Mouse (Mus musculus) embryonic facial prominence, embryonic 15.5 days (tissue): ENCODE data around the gene Ddi2. TPM values are rescaled to one million over a fixed set of nuclear protein-coding genes. Genes with fewer than 3 reads are reported as not detected.

ENCODE experiments used
- ATAC-seq: fragments of 200-750 bp; cut with Nextera tagmentation; 2 replicates; pipeline ENCODE4 v1.8.0; 2017; ENCODE audit warnings: low read depth, moderate TSS enrichment; ENCODE audit not compliant: insufficient number of reproducible peaks, low FRiP score, low TSS enrichment
- H3K27ac ChIP-seq: fragments of 300-500 bp; sonication (generic); replicated peaks from 2 replicates; pipeline ENCODE4 v1.5.1; 2015; ENCODE audit warnings: mild to moderate bottlenecking, inconsistent platforms
- H3K27me3 ChIP-seq: fragments of 300-500 bp; sonication (generic); 2 replicates; pipeline ENCODE4 v1.6.1; 2015; ENCODE audit warnings: inconsistent platforms
- H3K36me3 ChIP-seq: fragments of 300-500 bp; sonication (generic); 2 replicates; pipeline ENCODE4 v1.6.1; 2015; ENCODE audit warnings: mild to moderate bottlenecking, inconsistent platforms
- H3K4me1 ChIP-seq: fragments of 300-500 bp; sonication (generic); 2 replicates; pipeline ENCODE4 v1.6.1; 2015; ENCODE audit warnings: inconsistent platforms
- H3K4me2 ChIP-seq: fragments of 300-500 bp; sonication (generic); replicated peaks from 2 replicates; pipeline ENCODE4 v1.6.1; 2015; ENCODE audit warnings: mild to moderate bottlenecking, inconsistent platforms
- H3K4me3 ChIP-seq: fragments of 300-500 bp; sonication (generic); replicated peaks from 2 replicates; pipeline ENCODE4 v1.5.1; 2015; ENCODE audit warnings: mild to moderate bottlenecking, inconsistent platforms
- H3K9ac ChIP-seq: fragments of 300-500 bp; sonication (generic); 2 replicates; pipeline ENCODE4 v1.6.1; 2015; ENCODE audit warnings: inconsistent platforms
- H3K9me3 ChIP-seq: fragments of 300-500 bp; sonication (generic); replicated peaks from 2 replicates; pipeline ENCODE4 v1.6.1; 2016; ENCODE audit warnings: inconsistent platforms
- WGBS: fragments of 180-500 bp; shearing (Covaris S2); methylation state at CpG from one replicate; pipeline ENCODE4 v1.1.7; 2015; 5-methylcytosine and 5-hydroxymethylcytosine counted together
- polyA plus RNA-seq: library from polyadenylated mRNA; unstranded; fragments of >200 nt; fragmentation: Nextera tagmentation; extraction: Ambion mirVana; gene quantifications from 2 replicates; pipeline ENCODE4 v1.2.1, GENCODE M21; 2015

Gene Ddi2
- polyA plus RNA-seq, 1 experiment from 2014 or later, result 25.2 TPM

DNA sequence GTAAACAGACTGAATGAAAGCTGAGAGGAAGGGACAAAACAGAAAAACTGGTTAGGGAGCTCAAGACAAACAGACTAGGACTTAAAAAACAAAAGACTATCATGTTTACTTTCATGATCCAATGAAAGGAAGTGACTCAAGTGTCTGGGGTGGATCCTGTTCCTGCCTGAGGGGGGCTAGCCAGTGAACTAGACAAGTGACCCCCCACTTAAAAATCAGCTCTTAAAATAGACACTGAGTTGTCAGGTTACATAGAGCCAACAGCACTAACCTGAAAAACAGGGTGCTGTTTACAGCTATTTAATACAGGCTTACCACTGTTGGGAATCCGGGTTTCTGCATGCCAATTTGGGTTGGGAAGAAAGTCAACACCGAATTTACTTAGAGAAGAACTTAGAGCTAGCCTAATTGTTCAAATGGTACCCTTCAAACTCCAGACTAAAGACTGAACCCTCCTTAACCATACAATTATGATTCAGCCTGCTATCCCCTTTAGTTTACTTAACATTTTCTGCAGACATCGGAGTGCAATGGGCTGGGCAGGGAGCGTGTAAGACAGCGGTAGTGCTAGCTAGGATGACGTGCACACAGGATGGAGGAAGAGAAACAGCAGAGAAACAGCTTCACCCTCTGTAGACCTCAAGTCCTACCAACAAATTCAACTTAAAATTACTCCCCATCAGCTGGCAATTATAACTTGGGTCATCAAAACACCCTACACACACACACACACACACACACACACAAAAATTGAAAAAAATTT lies 2.3 kb downstream of the Ddi2 start:
- Histone ChIP-seq H3K4me3 (peak overlapping the region; percentile 92), H3K27me3 (no peaks in the 10 kb centered on the region), H3K36me3 (peaks cover 12% of the 10 kb centered on the region; the same call in 1 of the 2 replicates), H3K9ac (no peak overlapping the region), H3K9me3 (no peaks in the 10 kb centered on the region), H3K4me2 (peak overlapping the region; percentile 77), H3K4me1 (peaks cover 34% of the 10 kb centered on the region), H3K27ac (peak overlapping the region; percentile 97)
- 52% methylated on average over 6 of the region's 6 CpGs for WGBS
- no peak; the same call in 1 of the 2 replicates for ATAC-seq

- Histone ChIP-seq H3K27me3 (no peaks in the 10 kb centered on the region), H3K4me1 (peaks cover 42% of the 10 kb centered on the region), H3K9me3 (no peaks in the 10 kb centered on the region), H3K4me3 (no peak overlapping the region), H3K27ac (no peak overlapping the region; the same call in 1 of the 2 replicates), H3K9ac (no peak overlapping the region), H3K36me3 (peaks cover 12% of the 10 kb centered on the region; the same call in 1 of the 2 replicates), H3K4me2 (no peak overlapping the region)
- no peak for ATAC-seq
- 73% methylated on average over 1 of the region's 1 CpGs for WGBS
Observed at GRCm38 (mm10) chr4:141719304-141719703, 3.9 kb downstream of the Ddi2 start.

- peaks cover 20% of the 10 kb centered on the region for H3K36me3 ChIP-seq
- H3K4me2 ChIP-seq, result no peak overlapping the region
- ATAC-seq, result no peak
- H3K27me3 ChIP-seq, result no peaks in the 10 kb centered on the region
- no peak overlapping the region for H3K27ac ChIP-seq
- H3K9me3 ChIP-seq, result no peaks in the 10 kb centered on the region
- no peak overlapping the region for H3K4me3 ChIP-seq
- WGBS, result 72% methylated on average over 4 of the region's 4 CpGs
- peaks cover 36% of the 10 kb centered on the region for H3K4me1 ChIP-seq
- H3K9ac ChIP-seq, result no peak overlapping the region
Observed at GRCm38 (mm10) chr4:141717633-141718032, 5.6 kb downstream of the Ddi2 start.

DNA sequence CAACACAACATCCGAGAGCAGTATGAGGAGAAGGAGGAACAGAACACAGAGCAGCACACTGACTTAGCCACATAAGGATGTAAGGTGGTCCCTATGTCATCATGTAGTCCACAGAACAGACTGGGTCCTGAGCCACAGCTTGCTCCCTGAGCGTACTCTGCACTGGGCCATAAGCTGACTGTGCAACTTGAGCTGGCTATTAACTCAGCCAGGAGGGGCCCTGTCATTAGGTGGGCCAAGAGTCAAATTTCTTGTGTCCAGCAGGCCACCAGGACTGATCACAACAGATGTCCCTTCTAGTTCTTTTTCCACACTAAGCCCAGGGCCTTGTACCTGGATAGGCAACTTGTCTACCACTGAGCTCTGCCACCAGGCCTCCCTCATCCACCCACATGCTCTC lies 8.2 kb downstream of the Ddi2 start:
- Histone ChIP-seq H3K4me2 (no peak overlapping the region), H3K4me3 (no peak overlapping the region), H3K9ac (no peak overlapping the region), H3K27me3 (no peaks in the 10 kb centered on the region), H3K4me1 (peaks cover 13% of the 10 kb centered on the region), H3K36me3 (peaks cover 43% of the 10 kb centered on the region), H3K27ac (no peak overlapping the region; the same call in 1 of the 2 replicates), H3K9me3 (no peaks in the 10 kb centered on the region)
- peak; percentile 50; the same call in 1 of the 2 replicates for ATAC-seq
- 37% methylated on average over 2 of the region's 2 CpGs for WGBS

GRCm38 (mm10) chr4:141713598-141714142 lies 9.5 kb downstream of the Ddi2 start:
- WGBS, result 83% methylated on average over 5 of the region's 5 CpGs
- no peaks in the 10 kb centered on the region for H3K27me3 ChIP-seq
- H3K4me2 ChIP-seq, result no peak overlapping the region
- peaks cover 8% of the 10 kb centered on the region for H3K4me1 ChIP-seq
- peaks cover 56% of the 10 kb centered on the region for H3K36me3 ChIP-seq
- H3K9me3 ChIP-seq, result no peaks in the 10 kb centered on the region
- H3K9ac ChIP-seq, result no peak overlapping the region
- no peak overlapping the region for H3K27ac ChIP-seq
- H3K4me3 ChIP-seq, result no peak overlapping the region
- no peak for ATAC-seq

DNA sequence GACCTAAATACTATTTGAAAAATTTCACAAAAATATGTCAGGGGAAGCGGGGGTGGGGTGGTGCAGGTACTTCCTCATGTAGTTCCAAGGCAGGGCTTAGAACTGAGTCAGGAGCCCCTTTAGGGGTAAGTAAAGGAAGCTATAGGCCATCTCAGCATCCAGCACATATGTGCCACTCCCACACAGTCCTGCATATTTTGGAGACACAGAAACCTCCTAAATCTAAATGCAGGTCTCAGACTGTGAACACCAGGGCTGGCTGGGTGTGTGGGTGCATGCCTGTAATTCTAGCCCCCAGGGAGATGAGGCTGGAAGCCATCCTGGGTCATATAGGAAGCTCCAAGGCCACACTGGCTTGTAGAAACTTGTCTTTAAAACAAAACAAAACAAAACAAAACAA lies 12.0 kb downstream of the Ddi2 start:
- Histone ChIP-seq H3K27ac (no peak overlapping the region), H3K4me1 (peaks cover 8% of the 10 kb centered on the region), H3K9me3 (no peaks in the 10 kb centered on the region), H3K4me2 (no peak overlapping the region), H3K36me3 (peaks cover 69% of the 10 kb centered on the region), H3K27me3 (no peaks in the 10 kb centered on the region), H3K4me3 (no peak overlapping the region), H3K9ac (no peak overlapping the region)
- ATAC-seq, result no peak
- 95% methylated on average over 1 of the region's 1 CpGs for WGBS

DNA sequence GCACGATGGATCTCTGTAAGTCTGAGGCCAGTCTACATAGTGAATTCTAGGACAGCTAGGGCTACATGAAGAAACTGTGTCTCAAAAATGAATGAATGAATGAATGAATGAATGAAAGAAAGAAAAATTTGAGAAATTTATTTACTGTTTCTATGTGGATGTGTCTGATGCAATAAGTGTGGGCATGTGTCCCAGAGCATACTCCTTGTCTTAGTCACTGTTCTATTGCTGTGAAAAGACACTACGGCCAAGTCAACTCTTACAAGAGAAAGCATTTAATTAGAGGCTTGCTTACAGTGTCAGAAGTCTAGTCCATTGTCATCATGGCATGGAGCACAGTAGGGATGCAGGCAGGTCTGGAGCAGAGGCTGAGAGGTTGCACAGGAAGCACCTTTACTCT lies 14.2 kb downstream of the Ddi2 start:
- no peaks in the 10 kb centered on the region for H3K9me3 ChIP-seq
- H3K4me1 ChIP-seq, result no peaks in the 10 kb centered on the region
- no peak overlapping the region for H3K9ac ChIP-seq
- no peaks in the 10 kb centered on the region for H3K27me3 ChIP-seq
- WGBS, result 92% methylated on average over 2 of the region's 2 CpGs
- H3K36me3 ChIP-seq, result peaks cover 92% of the 10 kb centered on the region
- H3K27ac ChIP-seq, result no peak overlapping the region
- no peak overlapping the region for H3K4me2 ChIP-seq
- no peak for ATAC-seq
- H3K4me3 ChIP-seq, result no peak overlapping the region

GRCm38 (mm10) chr4:141708005-141708404 lies 15.2 kb downstream of the Ddi2 start:
- no peak overlapping the region for H3K4me3 ChIP-seq
- H3K9ac ChIP-seq, result no peak overlapping the region
- peaks cover 95% of the 10 kb centered on the region for H3K36me3 ChIP-seq
- no peaks in the 10 kb centered on the region for H3K9me3 ChIP-seq
- H3K27ac ChIP-seq, result no peak overlapping the region
- no peak for ATAC-seq
- WGBS, result 86% methylated on average over 7 of the region's 7 CpGs
- H3K4me1 ChIP-seq, result no peaks in the 10 kb centered on the region
- H3K27me3 ChIP-seq, result no peaks in the 10 kb centered on the region
- H3K4me2 ChIP-seq, result no peak overlapping the region

GRCm38 (mm10) chr4:141705331-141705730 lies 17.9 kb downstream of the Ddi2 start:
- H3K9ac ChIP-seq, result no peak overlapping the region
- no peak overlapping the region for H3K27ac ChIP-seq
- no peak for ATAC-seq

DNA sequence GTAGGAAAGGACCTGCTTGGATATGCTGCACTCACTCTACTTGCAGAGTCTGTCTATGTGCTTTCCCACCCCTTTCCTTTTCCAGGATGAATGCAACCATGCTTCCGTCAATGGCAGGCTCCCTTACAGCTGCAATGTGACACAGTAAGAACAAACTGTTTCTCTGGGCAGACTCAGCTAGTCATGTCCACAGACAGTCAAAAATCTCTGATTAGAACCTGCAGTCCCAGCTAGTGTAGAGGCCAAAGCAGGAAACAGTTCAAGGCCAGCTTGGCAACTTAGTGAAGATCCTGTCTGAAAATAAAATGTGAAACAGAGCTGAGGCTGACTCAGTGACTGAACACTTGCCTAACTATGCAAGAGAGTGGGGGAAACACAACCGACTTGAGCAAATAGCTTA lies 18.6 kb downstream of the Ddi2 start:
- Histone ChIP-seq H3K4me2 (no peak overlapping the region), H3K9ac (no peak overlapping the region), H3K9me3 (no peaks in the 10 kb centered on the region), H3K27me3 (no peaks in the 10 kb centered on the region), H3K4me3 (no peak overlapping the region), H3K36me3 (peaks cover 95% of the 10 kb centered on the region), H3K27ac (no peak overlapping the region), H3K4me1 (no peaks in the 10 kb centered on the region)
- ATAC-seq, result no peak
- WGBS, result 86% methylated on average over 2 of the region's 2 CpGs

More at GRCm38 (mm10) chr4:141705331-141705730, 17.9 kb downstream of the Ddi2 start:
- H3K36me3 ChIP-seq, result peaks cover 92% of the 10 kb centered on the region
- no peaks in the 10 kb centered on the region for H3K4me1 ChIP-seq
- 59% methylated on average over 4 of the region's 4 CpGs for WGBS
- no peak overlapping the region for H3K4me3 ChIP-seq
- no peaks in the 10 kb centered on the region for H3K27me3 ChIP-seq
- no peak overlapping the region for H3K4me2 ChIP-seq
- no peaks in the 10 kb centered on the region for H3K9me3 ChIP-seq

DNA sequence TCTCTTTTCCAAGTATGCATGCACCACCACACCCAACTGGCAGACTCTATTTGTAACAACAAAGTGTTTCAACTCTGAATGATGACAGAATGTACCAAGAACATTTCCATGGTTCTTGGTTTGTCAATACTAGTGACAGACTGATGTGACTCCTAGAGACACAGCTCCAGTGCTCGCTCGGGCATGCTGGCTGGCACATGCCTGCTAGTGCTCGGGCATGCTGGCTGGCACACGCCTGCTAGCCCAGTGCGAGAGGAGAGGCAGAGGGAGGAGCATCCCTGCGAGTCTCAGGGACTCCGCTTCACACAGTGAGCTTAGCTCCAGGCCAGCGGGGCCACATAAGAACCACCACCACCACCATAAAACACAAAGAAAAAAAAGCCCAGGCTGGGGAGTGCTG lies 28.5 kb downstream of the Ddi2 start:
- H3K9ac ChIP-seq, result no peak overlapping the region
- no peaks in the 10 kb centered on the region for H3K4me1 ChIP-seq
- H3K4me3 ChIP-seq, result no peak overlapping the region
- no peaks in the 10 kb centered on the region for H3K9me3 ChIP-seq
- no peak overlapping the region for H3K27ac ChIP-seq
- 90% methylated on average over 8 of the region's 8 CpGs for WGBS
- H3K36me3 ChIP-seq, result peaks cover 91% of the 10 kb centered on the region
- H3K4me2 ChIP-seq, result no peak overlapping the region
- H3K27me3 ChIP-seq, result no peaks in the 10 kb centered on the region
- ATAC-seq, result no peak

DNA sequence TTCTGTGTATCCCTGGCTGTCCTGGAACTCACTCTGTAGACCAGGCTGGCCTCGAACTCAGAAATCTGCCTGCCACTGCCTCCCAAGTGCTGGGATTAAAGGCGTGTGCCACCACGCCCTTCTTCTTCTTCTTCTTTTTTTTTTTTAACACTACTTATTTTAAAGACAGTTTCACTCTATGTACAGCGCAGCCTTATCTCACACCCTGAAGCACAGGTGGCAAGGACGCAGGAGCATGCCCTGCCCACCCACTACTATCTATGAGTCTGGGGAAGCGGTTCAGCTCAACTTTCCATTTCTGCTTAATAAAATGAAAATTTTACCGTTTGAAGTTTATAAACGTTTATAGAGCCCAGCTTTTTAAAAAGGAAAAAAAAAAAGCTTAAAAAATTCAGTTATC lies 34.7 kb downstream of the Ddi2 start:
- Histone ChIP-seq H3K4me3 (no peak overlapping the region), H3K4me1 (no peaks in the 10 kb centered on the region), H3K27ac (no peak overlapping the region), H3K4me2 (no peak overlapping the region), H3K27me3 (no peaks in the 10 kb centered on the region), H3K36me3 (peaks cover 84% of the 10 kb centered on the region), H3K9me3 (no peaks in the 10 kb centered on the region), H3K9ac (no peak overlapping the region)
- WGBS, result 92% methylated on average over 8 of the region's 8 CpGs
- ATAC-seq, result no peak
